Mouse (Mus musculus) hindbrain, embryonic 15.5 days (tissue): ENCODE results near the gene Kptn. TPM values are rescaled to one million over a fixed set of nuclear protein-coding genes. Genes with fewer than 3 reads are reported as not detected.

Experiments
- ATAC-seq: fragments of 200-750 bp; cut with Nextera tagmentation; 2 replicates; pipeline ENCODE4 v1.8.0; 2017; ENCODE audit warnings: low read depth, moderate number of reproducible peaks, moderate TSS enrichment; ENCODE audit not compliant: low FRiP score
- H3K27ac ChIP-seq: fragments of 300-500 bp; sonication (generic); replicated peaks from 2 replicates; pipeline ENCODE4 v1.5.1; 2015; ENCODE audit warnings: mild to moderate bottlenecking, inconsistent platforms
- H3K27me3 ChIP-seq: fragments of 300-500 bp; sonication (generic); 2 replicates; pipeline ENCODE4 v1.6.1; 2015; ENCODE audit warnings: control low read depth, inconsistent platforms
- H3K36me3 ChIP-seq: fragments of 300-500 bp; sonication (generic); 2 replicates; pipeline ENCODE4 v1.6.1; 2015; ENCODE audit warnings: control low read depth, inconsistent platforms
- H3K4me1 ChIP-seq: fragments of 300-500 bp; sonication (generic); replicated peaks from 2 replicates; pipeline ENCODE4 v1.6.1; 2015; ENCODE audit warnings: control low read depth, inconsistent platforms
- H3K4me2 ChIP-seq: fragments of 300-500 bp; sonication (generic); 2 replicates; pipeline ENCODE4 v1.6.1; 2015; ENCODE audit warnings: moderate library complexity, mild to moderate bottlenecking, inconsistent platforms
- H3K4me3 ChIP-seq: fragments of 300-500 bp; sonication (generic); 2 replicates; pipeline ENCODE4 v1.5.1; 2015; ENCODE audit warnings: mild to moderate bottlenecking, inconsistent platforms
- H3K9ac ChIP-seq: fragments of 300-500 bp; sonication (generic); 2 replicates; pipeline ENCODE4 v1.6.1; 2015; ENCODE audit warnings: inconsistent platforms
- H3K9me3 ChIP-seq: fragments of 300-500 bp; sonication (generic); 2 replicates; pipeline ENCODE4 v1.6.1; 2016; ENCODE audit warnings: control low read depth, inconsistent platforms
- WGBS: fragments of 180-500 bp; shearing (Covaris S2); methylation state at CpG from one replicate; pipeline ENCODE4 v1.1.7; 2015; 5-methylcytosine and 5-hydroxymethylcytosine counted together
- polyA plus RNA-seq: library from polyadenylated mRNA; unstranded; fragments of >200 nt; fragmentation: Nextera tagmentation; extraction: Ambion mirVana; gene quantifications from 2 replicates; pipeline ENCODE4 v1.2.1, GENCODE M21; 2015

The Kptn gene
- polyA plus RNA-seq, 1 experiment from 2014 or later = 53.5 TPM

DNA sequence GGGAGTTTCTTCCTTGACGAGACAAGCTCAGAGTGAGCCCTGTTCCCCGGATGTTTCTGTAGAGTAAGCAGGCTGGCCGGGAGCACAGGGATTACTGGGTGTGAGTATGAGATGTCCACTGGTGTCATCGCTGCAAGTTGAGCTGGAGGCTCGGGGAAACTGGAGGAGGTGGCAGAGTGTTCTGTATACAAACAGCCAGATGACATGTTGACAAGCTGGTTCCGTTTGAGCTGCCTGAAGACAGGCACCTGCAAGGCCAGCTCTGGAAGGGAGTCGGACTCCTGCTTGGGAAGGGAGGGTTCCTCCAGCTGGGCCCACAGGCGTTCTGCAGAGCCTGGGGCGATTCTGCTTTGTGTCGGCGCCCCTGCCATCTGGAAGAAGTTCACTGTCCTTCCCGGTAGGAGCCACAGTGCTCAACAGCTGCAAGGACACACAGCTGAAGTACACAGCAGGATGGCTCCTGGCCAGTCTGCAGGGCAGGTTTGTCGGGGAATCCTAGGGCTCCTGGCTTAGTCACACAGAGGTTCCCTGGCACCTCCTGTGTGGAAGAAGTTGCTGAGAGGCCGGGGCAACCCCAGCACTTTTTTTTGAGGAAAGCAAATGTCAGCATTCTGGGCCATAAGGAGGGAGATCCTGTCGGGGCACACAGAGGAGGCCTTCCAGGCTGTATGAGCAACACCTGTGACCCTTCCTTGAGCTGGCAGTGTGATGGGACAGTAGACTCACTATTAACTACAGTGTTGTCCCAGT is 17.8 kb upstream of the Kptn start:
- 70% methylated on average over 15 of the region's 15 CpGs for WGBS
- no peak overlapping the region for H3K4me3 ChIP-seq
- H3K27me3 ChIP-seq = no peaks in the 10 kb centered on the region
- H3K9ac ChIP-seq = no peak overlapping the region
- H3K4me1 ChIP-seq = peaks cover 56% of the 10 kb centered on the region
- no peak overlapping the region for H3K27ac ChIP-seq
- H3K36me3 ChIP-seq = no peaks in the 10 kb centered on the region
- H3K4me2 ChIP-seq = no peak overlapping the region
- H3K9me3 ChIP-seq = no peaks in the 10 kb centered on the region
- no peak for ATAC-seq

GRCm38 (mm10) chr7:16102686-16103226 is 16.9 kb upstream of the Kptn start:
- Histone ChIP-seq H3K4me2 (no peak overlapping the region), H3K9ac (no peak overlapping the region), H3K27ac (no peak overlapping the region), H3K36me3 (peaks cover 8% of the 10 kb centered on the region), H3K27me3 (no peaks in the 10 kb centered on the region), H3K9me3 (no peaks in the 10 kb centered on the region), H3K4me1 (peaks cover 53% of the 10 kb centered on the region), H3K4me3 (no peak overlapping the region)
- 89% methylated on average over 5 of the region's 5 CpGs for WGBS
- no peak for ATAC-seq

DNA sequence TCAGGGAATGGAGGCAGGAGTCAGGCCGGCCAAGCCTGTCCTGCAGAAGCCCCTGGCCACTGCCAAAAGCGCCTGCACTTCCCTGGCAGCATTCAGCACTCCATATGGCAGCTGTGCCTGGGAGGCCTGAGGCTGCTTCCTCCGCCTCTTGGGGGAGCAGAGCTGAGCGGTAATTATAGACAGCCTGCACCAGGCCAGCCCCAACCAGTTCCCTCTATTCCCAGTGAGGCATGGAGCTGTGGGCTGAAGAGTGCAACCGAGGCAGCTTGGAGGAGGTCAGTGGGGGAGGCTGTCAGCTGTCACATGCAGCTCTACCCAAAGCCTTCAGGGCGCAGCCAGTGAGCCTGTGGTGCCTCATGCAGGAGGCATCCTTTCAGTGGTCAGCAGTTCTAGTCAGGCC is 15.9 kb upstream of the Kptn start:
- WGBS = 48% methylated on average over 6 of the region's 6 CpGs
- Histone ChIP-seq H3K4me1 (peaks cover 52% of the 10 kb centered on the region), H3K4me2 (no peak overlapping the region), H3K9me3 (no peaks in the 10 kb centered on the region), H3K4me3 (no peak overlapping the region), H3K27ac (0 out of 2 replicates have a peak overlapping the region, but pooled peaks have one; percentile 52), H3K9ac (no peak overlapping the region), H3K36me3 (peaks cover 16% of the 10 kb centered on the region), H3K27me3 (no peaks in the 10 kb centered on the region)
- peak; percentile 50 for ATAC-seq

- H3K9me3 ChIP-seq = no peaks in the 10 kb centered on the region
- no peaks in the 10 kb centered on the region for H3K27me3 ChIP-seq
- H3K4me2 ChIP-seq = no peak overlapping the region
- H3K4me1 ChIP-seq = peaks cover 43% of the 10 kb centered on the region
- no peak overlapping the region for H3K4me3 ChIP-seq
- H3K36me3 ChIP-seq = peaks cover 27% of the 10 kb centered on the region
- no peak for ATAC-seq
- no peak overlapping the region for H3K27ac ChIP-seq
- H3K9ac ChIP-seq = no peak overlapping the region
- 83% methylated on average over 7 of the region's 7 CpGs for WGBS
Observed at GRCm38 (mm10) chr7:16104611-16105388, 14.9 kb upstream of the Kptn start.

DNA sequence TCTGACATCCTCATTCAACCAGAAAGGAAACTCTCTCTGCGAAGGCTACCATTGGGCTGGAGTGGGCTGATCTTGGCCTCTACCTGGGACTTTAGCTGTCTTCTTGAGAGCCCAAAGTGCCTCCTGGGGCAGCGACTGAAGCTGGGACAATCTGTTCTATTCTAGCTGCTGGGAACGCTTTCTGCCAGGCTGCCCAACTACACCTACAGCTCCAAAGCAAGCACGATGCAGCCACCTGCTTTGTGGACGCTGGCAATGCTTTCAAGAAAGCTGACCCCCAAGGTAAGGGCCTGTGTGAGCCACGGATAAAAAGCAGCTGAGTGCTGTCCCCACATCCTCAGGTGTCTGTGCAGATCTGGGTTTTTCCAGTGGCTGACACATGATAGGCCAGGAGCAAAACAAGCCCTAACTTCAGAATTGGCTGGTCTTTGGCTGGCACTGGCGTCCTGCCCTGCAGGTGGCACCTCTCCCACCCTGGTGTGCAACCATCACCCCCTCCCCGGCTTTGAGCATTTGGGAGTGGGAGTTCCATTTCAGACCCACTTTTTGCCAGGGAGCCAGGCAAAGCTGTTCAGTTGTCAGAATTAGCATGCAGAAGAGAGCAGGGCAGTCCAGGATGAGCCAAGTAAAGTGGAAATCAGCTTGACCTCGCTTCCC is 10.7 kb upstream of the Kptn start:
- Histone ChIP-seq H3K4me2 (no peak overlapping the region), H3K27ac (no peak overlapping the region), H3K27me3 (no peaks in the 10 kb centered on the region), H3K9ac (no peak overlapping the region), H3K9me3 (no peaks in the 10 kb centered on the region), H3K36me3 (peaks cover 66% of the 10 kb centered on the region), H3K4me1 (peaks cover 3% of the 10 kb centered on the region; the same call in 1 of the 2 replicates), H3K4me3 (no peak overlapping the region)
- WGBS = 93% methylated on average over 9 of the region's 9 CpGs
- no peak for ATAC-seq

GRCm38 (mm10) chr7:16110158-16110557 is 9.5 kb upstream of the Kptn start:
- Histone ChIP-seq H3K9me3 (no peaks in the 10 kb centered on the region), H3K4me1 (no peaks in the 10 kb centered on the region), H3K27ac (no peak overlapping the region), H3K27me3 (no peaks in the 10 kb centered on the region), H3K9ac (no peak overlapping the region), H3K4me2 (no peak overlapping the region), H3K4me3 (no peak overlapping the region), H3K36me3 (peaks cover 78% of the 10 kb centered on the region)
- ATAC-seq = no peak
- WGBS = 97% methylated on average over 8 of the region's 8 CpGs

DNA sequence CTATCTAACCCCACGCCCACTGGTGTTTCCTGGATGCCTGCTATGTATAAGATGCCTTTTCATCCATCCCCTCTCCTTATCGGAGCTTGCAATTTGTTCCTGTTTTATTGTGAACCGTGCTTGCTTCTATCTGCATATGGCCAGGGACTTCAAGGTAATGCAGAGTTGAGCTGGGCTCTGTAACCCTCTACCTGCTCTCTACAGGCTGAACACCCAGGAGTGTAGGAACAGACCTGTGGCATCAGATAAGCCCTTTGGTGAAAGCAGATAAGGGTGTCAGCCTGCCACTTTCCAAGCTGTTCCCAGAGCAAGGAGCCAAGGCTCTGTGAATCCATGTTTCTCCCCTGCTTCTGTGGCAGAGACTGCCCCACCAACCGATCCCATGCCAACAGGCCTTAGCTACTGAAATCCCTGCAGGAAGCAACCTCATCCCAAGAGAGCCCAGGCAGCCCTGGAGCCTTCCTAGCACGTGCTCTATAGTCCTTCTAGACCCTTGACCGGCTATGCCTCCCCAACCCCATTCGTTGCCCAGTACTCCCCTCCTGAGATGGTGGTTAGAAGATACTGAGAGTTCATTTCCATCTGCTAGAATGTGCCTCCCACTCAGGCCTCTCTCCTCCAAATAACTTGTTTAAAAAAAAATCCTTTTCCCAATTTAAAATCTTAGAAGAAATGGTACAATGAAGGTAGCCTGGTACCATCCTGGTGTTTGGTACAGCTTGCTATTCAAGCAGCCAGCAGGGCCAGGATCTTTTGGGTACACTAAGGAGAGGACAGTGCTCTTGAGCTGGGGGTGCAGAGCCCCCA is 8.2 kb upstream of the Kptn start:
- Histone ChIP-seq H3K27me3 (no peaks in the 10 kb centered on the region), H3K4me1 (no peaks in the 10 kb centered on the region), H3K27ac (no peak overlapping the region), H3K4me3 (no peak overlapping the region), H3K9me3 (no peaks in the 10 kb centered on the region), H3K36me3 (peaks cover 90% of the 10 kb centered on the region), H3K9ac (no peak overlapping the region), H3K4me2 (no peak overlapping the region)
- 93% methylated on average over 7 of the region's 7 CpGs for WGBS
- ATAC-seq = no peak

DNA sequence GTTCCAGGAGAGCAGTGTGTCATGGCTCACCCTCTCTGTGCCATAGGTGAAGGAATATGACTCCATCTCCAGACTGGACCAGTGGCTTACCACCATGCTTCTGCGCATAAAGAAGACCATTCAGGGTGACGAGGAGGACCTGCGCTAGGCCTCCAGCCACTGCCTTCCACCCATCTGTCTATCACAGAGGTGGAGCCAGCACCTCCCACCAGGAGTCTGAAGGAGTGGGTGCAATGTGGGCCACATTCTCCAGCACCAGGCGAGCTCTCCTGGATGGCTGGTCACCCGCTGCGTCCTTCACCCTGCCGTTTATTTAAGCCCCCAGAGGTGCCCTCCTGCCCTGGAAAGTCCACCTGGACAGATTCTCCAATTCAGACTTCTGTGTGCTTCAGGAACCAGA is 3.3 kb upstream of the Kptn start:
- no peak for ATAC-seq
- H3K4me2 ChIP-seq = no peak overlapping the region
- WGBS = 98% methylated on average over 7 of the region's 7 CpGs
- no peak overlapping the region for H3K9ac ChIP-seq
- H3K4me1 ChIP-seq = peaks cover 15% of the 10 kb centered on the region
- H3K4me3 ChIP-seq = no peak overlapping the region
- H3K27ac ChIP-seq = no peak overlapping the region
- no peaks in the 10 kb centered on the region for H3K9me3 ChIP-seq
- no peaks in the 10 kb centered on the region for H3K27me3 ChIP-seq
- H3K36me3 ChIP-seq = peaks cover 63% of the 10 kb centered on the region

GRCm38 (mm10) chr7:16117100-16117499 is 2.6 kb upstream of the Kptn start:
- Histone ChIP-seq H3K4me1 (peaks cover 15% of the 10 kb centered on the region), H3K4me3 (no peak overlapping the region), H3K27me3 (no peaks in the 10 kb centered on the region), H3K36me3 (peaks cover 56% of the 10 kb centered on the region), H3K27ac (no peak overlapping the region), H3K9ac (no peak overlapping the region), H3K4me2 (no peak overlapping the region), H3K9me3 (no peaks in the 10 kb centered on the region)
- no peak for ATAC-seq
- 77% methylated on average over 3 of the region's 3 CpGs for WGBS

- Histone ChIP-seq H3K4me1 (peaks cover 15% of the 10 kb centered on the region), H3K27me3 (no peaks in the 10 kb centered on the region), H3K27ac (peak overlapping the region; percentile 95; the same call in 1 of the 2 replicates), H3K4me3 (peak overlapping the region; percentile 68), H3K9me3 (no peaks in the 10 kb centered on the region), H3K4me2 (peak overlapping the region; percentile 74), H3K36me3 (peaks cover 26% of the 10 kb centered on the region), H3K9ac (peak overlapping the region; percentile 84)
- peak; percentile 6; the same call in 1 of the 2 replicates for ATAC-seq
- WGBS = 52% methylated on average over 9 of the region's 9 CpGs
Observed at GRCm38 (mm10) chr7:16120262-16120600, 536 bp downstream of the Kptn start.

GRCm38 (mm10) chr7:16125829-16126228 is 6.1 kb downstream of the Kptn start:
- Histone ChIP-seq H3K4me3 (no peak overlapping the region), H3K4me2 (no peak overlapping the region), H3K36me3 (no peaks in the 10 kb centered on the region), H3K27ac (no peak overlapping the region), H3K9ac (no peak overlapping the region), H3K4me1 (peaks cover 28% of the 10 kb centered on the region), H3K27me3 (no peaks in the 10 kb centered on the region), H3K9me3 (no peaks in the 10 kb centered on the region)
- WGBS = 87% methylated on average over 9 of the region's 9 CpGs
- ATAC-seq = no peak
